Mouse (Mus musculus) liver, embryonic 15.5 days (tissue): Measurements from ENCODE around the gene Tspan5. TPM values are rescaled to one million over a fixed set of nuclear protein-coding genes. Genes with fewer than 3 reads are reported as not detected.

ENCODE experiments used
- ATAC-seq: fragments of 200-750 bp; cut with Nextera tagmentation; 2 replicates; pipeline ENCODE4 v1.8.0; 2017; ENCODE audit warnings: moderate number of reproducible peaks, mild to moderate bottlenecking, moderate library complexity; ENCODE audit not compliant: insufficient read depth
- H3K27ac ChIP-seq: fragments of 300-500 bp; sonication (generic); replicated peaks from 2 replicates; pipeline ENCODE4 v1.5.1; 2015; ENCODE audit warnings: mild to moderate bottlenecking, inconsistent platforms
- H3K27me3 ChIP-seq: fragments of 300-500 bp; sonication (generic); 2 replicates; pipeline ENCODE4 v1.6.1; 2015; ENCODE audit warnings: mild to moderate bottlenecking, inconsistent platforms
- H3K36me3 ChIP-seq: fragments of 300-500 bp; sonication (generic); replicated peaks from 2 replicates; pipeline ENCODE4 v1.6.1; 2015; ENCODE audit warnings: moderate library complexity, mild to moderate bottlenecking, inconsistent platforms
- H3K4me1 ChIP-seq: fragments of 300-500 bp; sonication (generic); replicated peaks from 2 replicates; pipeline ENCODE4 v1.6.1; 2015; ENCODE audit warnings: inconsistent platforms
- H3K4me2 ChIP-seq: fragments of 300-500 bp; sonication (generic); 2 replicates; pipeline ENCODE4 v1.6.1; 2015; ENCODE audit warnings: moderate library complexity, mild to moderate bottlenecking, inconsistent platforms
- H3K4me3 ChIP-seq: fragments of 300-500 bp; sonication (generic); replicated peaks from 2 replicates; pipeline ENCODE4 v1.5.1; 2015; ENCODE audit warnings: mild to moderate bottlenecking, inconsistent platforms
- H3K9ac ChIP-seq: fragments of 300-500 bp; sonication (generic); 2 replicates; pipeline ENCODE4 v1.6.1; 2015; ENCODE audit warnings: moderate library complexity, mild to moderate bottlenecking, inconsistent platforms
- H3K9me3 ChIP-seq: fragments of 300-500 bp; sonication (generic); replicated peaks from 2 replicates; pipeline ENCODE4 v1.6.1; 2016; ENCODE audit warnings: inconsistent platforms
- WGBS: fragments of 180-500 bp; shearing (Covaris S2); methylation state at CpG from one replicate; pipeline ENCODE4 v1.1.7; 2015; ENCODE audit warnings: mixed read lengths; ENCODE audit not compliant: insufficient replicate concordance; 5-methylcytosine and 5-hydroxymethylcytosine counted together
- polyA plus RNA-seq: library from polyadenylated mRNA; unstranded; fragments of >200 nt; fragmentation: Nextera tagmentation; extraction: Ambion mirVana; gene quantifications from 2 replicates; pipeline ENCODE4 v1.2.1, GENCODE M21; 2015

The Tspan5 gene
- polyA plus RNA-seq, 1 experiment from 2014 or later, result 3.4 TPM

DNA sequence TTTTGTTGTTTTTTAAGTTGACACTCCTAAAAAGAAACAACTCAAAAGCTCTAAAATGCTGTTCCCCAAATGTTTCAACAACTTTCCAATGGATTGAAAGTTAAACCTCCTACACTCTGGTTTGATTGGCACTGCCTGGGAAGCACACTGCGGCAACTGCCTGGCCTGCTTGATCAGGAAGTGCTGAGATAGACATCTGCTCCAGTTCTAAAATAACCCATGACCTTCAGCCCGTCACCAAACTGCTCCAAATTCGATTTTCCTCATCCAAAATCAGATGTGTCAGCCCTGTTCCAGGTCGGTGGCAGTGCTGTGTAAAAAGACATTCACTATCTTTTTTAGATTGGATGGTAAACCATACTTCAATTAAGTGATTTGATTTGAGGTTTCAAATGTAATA is 147.2 kb downstream of the Tspan5 start:
- no peaks in the 10 kb centered on the region for H3K9me3 ChIP-seq
- peaks cover 8% of the 10 kb centered on the region for H3K4me1 ChIP-seq
- no peaks in the 10 kb centered on the region for H3K36me3 ChIP-seq
- no peak overlapping the region for H3K4me2 ChIP-seq
- H3K27me3 ChIP-seq, result no peaks in the 10 kb centered on the region
- no peak for ATAC-seq
- H3K9ac ChIP-seq, result no peak overlapping the region
- no peak overlapping the region for H3K27ac ChIP-seq
- H3K4me3 ChIP-seq, result no peak overlapping the region
- WGBS, result 20% methylated on average over 4 of the region's 4 CpGs

DNA sequence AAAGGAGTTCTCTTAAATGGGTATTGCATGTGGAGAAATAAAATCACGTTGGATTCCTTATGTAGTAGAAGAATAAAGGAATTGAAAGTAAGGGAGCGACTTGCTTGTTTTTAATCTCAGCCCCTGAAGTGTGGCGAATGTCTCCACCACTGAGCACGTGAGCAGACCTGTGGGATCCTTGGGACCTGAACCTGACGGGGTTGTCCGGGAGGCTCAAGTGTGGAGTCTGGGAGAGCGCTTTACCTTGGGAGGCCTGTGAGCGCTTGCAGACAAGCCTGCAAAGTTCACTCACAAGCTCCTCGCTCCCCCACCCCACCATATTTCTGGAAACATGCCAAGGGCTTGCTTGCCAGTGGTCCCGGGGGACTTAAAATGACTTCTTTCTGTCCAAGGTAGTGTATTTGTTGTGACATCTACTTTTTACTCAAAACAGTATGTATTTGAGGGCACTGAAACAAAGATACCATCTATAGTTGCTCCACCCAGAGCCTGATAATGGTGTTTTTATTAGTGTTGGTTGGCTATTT is 147.8 kb downstream of the Tspan5 start:
- WGBS, result 68% methylated on average over 10 of the region's 10 CpGs

DNA sequence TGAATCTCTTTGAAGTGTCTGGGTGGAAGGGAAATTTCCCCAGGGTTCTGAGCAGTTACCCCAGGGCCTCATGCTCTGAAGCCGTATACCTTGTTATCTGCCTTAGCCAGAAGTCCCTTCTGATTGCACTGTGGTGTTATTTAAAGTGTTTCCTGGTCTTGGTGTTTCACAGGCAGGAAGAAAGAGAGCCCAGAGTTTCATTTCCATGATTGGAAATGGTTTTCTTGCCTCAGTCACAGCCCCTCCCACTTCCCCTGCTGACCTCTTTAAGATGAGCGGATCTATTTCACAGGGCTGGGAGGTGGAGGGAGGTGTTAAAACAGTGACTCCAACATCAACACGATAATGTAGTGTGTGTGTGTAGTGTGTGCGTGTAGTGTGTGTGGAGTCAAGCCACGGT is 151.5 kb downstream of the Tspan5 start:
- Histone ChIP-seq H3K4me1 (peaks cover 8% of the 10 kb centered on the region), H3K4me3 (no peak overlapping the region), H3K9ac (no peak overlapping the region), H3K27ac (no peak overlapping the region), H3K27me3 (no peaks in the 10 kb centered on the region), H3K9me3 (no peaks in the 10 kb centered on the region), H3K4me2 (peak overlapping the region; percentile 5; the same call in 1 of the 2 replicates), H3K36me3 (no peaks in the 10 kb centered on the region)
- no peak for ATAC-seq
- WGBS, result 14% methylated on average over 5 of the region's 5 CpGs

More for the DNA sequence above, 147.8 kb downstream of the Tspan5 start:
- H3K4me2 ChIP-seq, result no peak overlapping the region
- H3K27me3 ChIP-seq, result no peaks in the 10 kb centered on the region
- H3K4me1 ChIP-seq, result peaks cover 8% of the 10 kb centered on the region
- H3K9ac ChIP-seq, result no peak overlapping the region
- no peaks in the 10 kb centered on the region for H3K9me3 ChIP-seq
- H3K36me3 ChIP-seq, result no peaks in the 10 kb centered on the region
- no peak for ATAC-seq
- H3K27ac ChIP-seq, result no peak overlapping the region
- no peak overlapping the region for H3K4me3 ChIP-seq

DNA sequence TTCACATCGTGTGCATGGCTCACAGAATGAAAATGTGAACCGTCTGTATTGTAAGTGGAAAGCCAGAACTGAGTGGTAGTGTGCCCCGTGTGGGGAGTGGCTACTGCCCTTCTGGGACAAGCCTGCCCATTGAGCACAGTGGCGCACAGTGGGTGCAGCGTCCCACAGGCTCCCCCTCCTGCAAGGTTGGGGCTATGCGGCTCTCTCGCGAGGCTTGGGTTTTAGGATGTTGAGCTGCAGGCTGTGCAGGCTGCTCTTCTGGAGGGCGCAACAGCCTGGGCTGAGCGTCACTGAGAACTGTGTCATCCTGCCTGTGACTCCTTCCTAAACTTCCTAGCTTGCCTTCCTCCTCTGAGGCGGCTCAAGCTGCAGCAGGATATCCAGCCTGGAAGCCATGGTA is 155.5 kb downstream of the Tspan5 start:
- Histone ChIP-seq H3K27me3 (no peaks in the 10 kb centered on the region), H3K4me2 (no peak overlapping the region), H3K27ac (no peak overlapping the region), H3K9me3 (no peaks in the 10 kb centered on the region), H3K9ac (no peak overlapping the region), H3K36me3 (no peaks in the 10 kb centered on the region), H3K4me3 (no peak overlapping the region), H3K4me1 (peaks cover 8% of the 10 kb centered on the region)
- WGBS, result 70% methylated on average over 11 of the region's 11 CpGs
- ATAC-seq, result no peak

DNA sequence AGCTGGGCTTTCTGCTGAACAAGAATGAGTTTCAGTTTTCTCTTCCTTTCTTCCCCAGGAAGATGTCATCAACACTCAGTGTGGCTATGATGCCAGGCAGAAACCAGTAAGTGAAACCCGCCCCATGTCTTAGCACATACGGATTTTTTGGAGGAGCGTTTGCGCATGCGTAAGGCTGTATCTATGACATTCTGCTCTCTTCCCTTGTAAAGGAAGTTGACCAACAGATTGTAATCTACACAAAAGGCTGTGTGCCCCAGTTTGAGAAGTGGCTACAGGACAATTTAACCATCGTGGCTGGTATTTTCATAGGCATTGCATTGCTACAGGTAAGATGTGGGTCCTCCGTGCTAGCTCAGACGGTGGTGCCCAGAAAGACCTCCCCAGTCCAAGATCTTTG is 156.1 kb downstream of the Tspan5 start:
- Histone ChIP-seq H3K9me3 (no peaks in the 10 kb centered on the region), H3K4me3 (no peak overlapping the region), H3K9ac (no peak overlapping the region), H3K36me3 (no peaks in the 10 kb centered on the region), H3K4me1 (peaks cover 8% of the 10 kb centered on the region), H3K27ac (no peak overlapping the region), H3K4me2 (no peak overlapping the region), H3K27me3 (no peaks in the 10 kb centered on the region)
- WGBS, result 80% methylated on average over 8 of the region's 8 CpGs
- ATAC-seq, result no peak

DNA sequence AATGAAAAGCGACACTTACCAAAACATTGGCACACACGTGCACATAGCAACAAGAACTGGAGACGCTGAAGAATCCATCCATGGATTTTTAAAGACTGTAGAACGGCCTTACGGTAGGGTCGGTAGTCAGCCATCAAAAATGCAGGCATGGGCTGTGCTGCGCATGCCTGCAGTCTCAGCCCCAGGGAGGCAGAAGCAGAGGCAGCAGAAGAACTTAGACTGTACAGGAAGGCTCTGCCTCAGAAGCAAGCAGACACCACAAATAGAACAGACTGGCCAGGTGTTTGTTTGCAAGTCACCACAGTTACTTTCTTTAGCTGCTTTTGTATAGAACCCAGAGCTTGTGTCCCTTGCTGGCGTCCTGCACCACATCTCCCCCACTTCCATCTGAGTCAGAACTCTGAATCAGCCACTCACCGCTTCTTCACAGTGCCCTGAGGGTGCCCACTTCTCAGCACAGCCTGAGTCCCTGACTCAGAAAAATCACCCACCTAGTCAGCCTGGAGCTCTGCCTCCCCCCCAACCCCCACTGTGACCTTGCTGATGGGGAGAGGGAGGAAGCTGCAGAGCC is 158.7 kb downstream of the Tspan5 start:
- Histone ChIP-seq H3K27me3 (no peaks in the 10 kb centered on the region), H3K27ac (no peak overlapping the region), H3K9ac (no peak overlapping the region), H3K4me3 (no peak overlapping the region), H3K36me3 (no peaks in the 10 kb centered on the region), H3K4me2 (no peak overlapping the region), H3K9me3 (no peaks in the 10 kb centered on the region), H3K4me1 (no peaks in the 10 kb centered on the region)
- no peak for ATAC-seq
- whole genome bisulfite sequencing, result 78% methylated on average over 9 of the region's 9 CpGs

DNA sequence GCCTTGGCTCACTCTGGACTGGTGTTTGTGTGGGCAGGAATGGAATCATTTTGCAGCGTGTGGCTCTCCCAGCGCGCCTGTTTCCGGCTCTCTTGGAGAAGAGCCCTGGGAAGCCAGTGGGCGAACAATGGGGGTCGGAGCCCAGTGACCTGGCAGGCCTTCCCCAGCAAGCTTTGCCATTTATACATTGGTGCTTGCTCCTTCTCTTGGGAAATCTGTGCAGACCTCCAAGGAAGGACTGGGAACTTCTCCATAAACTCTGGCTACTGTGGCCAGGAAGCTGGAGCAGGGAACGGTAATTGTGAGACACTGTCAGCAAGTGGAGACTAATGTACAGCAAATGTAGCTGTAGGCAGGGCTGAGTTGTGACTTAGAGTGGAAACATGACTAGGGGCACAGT is 163.7 kb downstream of the Tspan5 start:
- 76% methylated on average over 7 of the region's 7 CpGs for WGBS
- Histone ChIP-seq H3K4me3 (no peak overlapping the region), H3K9ac (no peak overlapping the region), H3K27me3 (no peaks in the 10 kb centered on the region), H3K27ac (no peak overlapping the region), H3K36me3 (no peaks in the 10 kb centered on the region), H3K4me1 (no peaks in the 10 kb centered on the region), H3K9me3 (no peaks in the 10 kb centered on the region), H3K4me2 (no peak overlapping the region)
- ATAC-seq, result no peak

DNA sequence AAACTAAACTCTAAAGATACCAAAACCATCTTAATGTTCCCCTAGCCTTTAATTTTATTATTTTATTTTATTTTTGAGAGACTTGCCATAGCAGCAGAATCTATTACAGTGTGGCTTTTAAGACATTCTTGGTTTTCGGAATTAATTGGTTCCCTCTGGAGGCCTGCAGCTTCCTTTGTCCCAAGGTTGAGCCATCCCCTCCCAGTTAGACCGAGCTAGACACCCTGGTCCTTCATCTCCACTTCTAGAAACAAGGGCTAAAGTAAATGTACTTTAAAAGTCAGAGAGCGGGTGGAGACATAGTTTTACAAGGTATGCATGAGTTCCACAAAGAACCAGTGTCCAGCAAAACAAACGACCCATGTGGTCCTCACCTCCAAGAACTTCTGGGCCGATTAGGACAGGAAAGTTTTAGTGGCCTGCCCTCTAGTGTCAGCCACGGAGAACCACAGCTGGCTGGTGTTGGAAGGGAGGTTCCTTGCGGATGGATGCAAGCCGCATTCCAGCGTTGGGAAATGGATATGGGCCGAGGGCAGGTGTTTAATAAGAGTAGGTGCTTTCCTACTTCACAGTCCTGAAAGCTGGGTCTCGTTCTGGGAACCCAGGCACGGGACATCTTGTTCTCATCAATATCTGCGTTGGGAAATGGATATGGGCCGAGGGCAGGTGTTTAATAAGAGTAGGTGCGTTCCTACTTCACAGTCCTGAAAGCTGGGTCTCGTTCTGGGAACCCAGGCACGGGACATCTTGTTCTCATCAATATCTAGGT is 164.3 kb downstream of the Tspan5 start:
- Histone ChIP-seq H3K4me2 (no peak overlapping the region), H3K4me1 (no peaks in the 10 kb centered on the region), H3K36me3 (no peaks in the 10 kb centered on the region), H3K4me3 (no peak overlapping the region), H3K9me3 (no peaks in the 10 kb centered on the region), H3K27ac (no peak overlapping the region), H3K27me3 (no peaks in the 10 kb centered on the region), H3K9ac (no peak overlapping the region)
- ATAC-seq, result no peak
- WGBS, result 31% methylated on average over 17 of the region's 17 CpGs

DNA sequence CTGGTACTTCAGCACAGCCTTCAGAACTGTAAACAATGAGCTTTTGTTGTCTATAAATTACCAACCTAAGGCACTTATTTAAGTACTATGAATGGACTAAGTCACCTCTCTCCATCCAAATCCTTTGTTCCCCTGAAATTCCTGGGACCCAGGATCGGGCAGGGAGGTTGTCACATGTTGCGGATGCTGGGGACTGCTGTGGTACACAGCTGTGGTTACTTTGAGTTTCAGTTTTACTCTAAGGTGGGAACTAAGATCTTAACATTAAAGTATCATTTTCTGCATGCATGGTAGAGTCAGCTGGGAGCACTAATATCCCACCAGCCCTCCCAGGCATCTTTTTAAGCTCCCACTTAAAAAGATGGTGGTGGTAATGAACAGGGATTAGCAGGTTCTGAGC is 167.3 kb downstream of the Tspan5 start:
- H3K36me3 ChIP-seq, result no peaks in the 10 kb centered on the region
- no peak overlapping the region for H3K27ac ChIP-seq
- H3K4me2 ChIP-seq, result no peak overlapping the region
- no peaks in the 10 kb centered on the region for H3K27me3 ChIP-seq
- no peak overlapping the region for H3K9ac ChIP-seq
- no peak overlapping the region for H3K4me3 ChIP-seq
- ATAC-seq, result no peak
- H3K9me3 ChIP-seq, result no peaks in the 10 kb centered on the region
- WGBS, result 67% methylated on average over 2 of the region's 2 CpGs
- no peaks in the 10 kb centered on the region for H3K4me1 ChIP-seq

DNA sequence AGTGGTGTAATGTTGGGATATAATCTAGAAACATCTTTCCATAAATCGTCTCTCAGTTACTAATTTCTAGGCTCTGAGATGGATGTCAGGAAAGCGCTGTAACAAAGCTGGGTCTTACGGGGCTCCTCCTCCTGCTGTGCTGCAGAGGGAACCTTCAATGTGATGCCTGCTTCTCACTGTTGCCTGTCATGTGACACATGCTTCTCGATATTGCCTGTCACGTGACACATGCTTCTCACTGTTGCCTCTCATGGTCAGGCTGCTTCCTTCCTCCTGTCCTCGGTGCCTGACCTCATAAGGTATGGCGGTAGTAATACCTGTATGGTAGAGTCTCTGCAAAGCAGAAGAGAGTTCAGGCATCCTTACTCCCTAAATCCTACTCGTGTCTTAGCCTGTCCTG is 170.5 kb downstream of the Tspan5 start:
- H3K4me3 ChIP-seq, result no peak overlapping the region
- H3K27ac ChIP-seq, result no peak overlapping the region
- no peaks in the 10 kb centered on the region for H3K27me3 ChIP-seq
- no peaks in the 10 kb centered on the region for H3K4me1 ChIP-seq
- no peaks in the 10 kb centered on the region for H3K9me3 ChIP-seq
- 69% methylated on average over 8 of the region's 8 CpGs for WGBS
- H3K4me2 ChIP-seq, result no peak overlapping the region
- ATAC-seq, result no peak
- H3K36me3 ChIP-seq, result no peaks in the 10 kb centered on the region
- H3K9ac ChIP-seq, result no peak overlapping the region

DNA sequence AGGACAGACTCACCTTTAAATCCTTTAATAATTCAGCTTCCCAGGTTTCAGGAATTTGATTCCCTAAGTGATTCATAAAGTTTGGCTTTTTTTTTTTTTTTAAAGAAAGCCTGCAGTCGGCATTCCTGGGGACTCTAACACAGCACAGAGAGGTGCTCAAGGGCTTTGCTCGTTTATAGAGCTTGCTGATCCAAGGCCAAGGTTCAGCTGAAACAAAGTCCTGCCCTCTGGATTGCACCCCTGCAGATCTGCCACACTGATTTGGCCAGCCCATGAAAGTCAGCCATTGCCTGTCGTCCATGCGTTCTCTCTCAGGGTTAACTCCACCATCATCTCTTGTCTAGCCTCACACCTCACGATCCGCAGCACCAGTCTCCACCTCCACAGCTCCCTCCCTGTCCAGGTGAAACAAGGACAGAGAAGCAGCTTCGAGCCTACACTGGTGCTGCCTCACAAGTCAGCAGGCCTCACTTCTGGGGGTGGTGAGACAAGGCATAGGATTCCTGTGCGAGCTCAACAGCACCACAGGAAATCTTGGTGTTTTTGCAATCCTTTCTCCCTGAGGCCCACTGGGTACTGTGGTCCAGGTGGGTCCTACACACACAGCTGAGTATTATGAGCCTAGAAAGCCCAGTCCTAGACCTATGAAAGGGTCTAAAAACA is 172.8 kb downstream of the Tspan5 start:
- Histone ChIP-seq H3K36me3 (no peaks in the 10 kb centered on the region), H3K27me3 (no peaks in the 10 kb centered on the region), H3K9me3 (no peaks in the 10 kb centered on the region), H3K27ac (no peak overlapping the region), H3K4me3 (no peak overlapping the region), H3K4me1 (no peaks in the 10 kb centered on the region), H3K9ac (no peak overlapping the region), H3K4me2 (no peak overlapping the region)
- no peak for ATAC-seq
- 55% methylated on average over 8 of the region's 8 CpGs for WGBS
